Mouse (Mus musculus) midbrain, embryonic 15.5 days (tissue): ENCODE data around the gene Ccl17. TPM values are rescaled to one million over a fixed set of nuclear protein-coding genes. Genes with fewer than 3 reads are reported as not detected.

Experiments
- ATAC-seq: fragments of 200-750 bp; cut with Nextera tagmentation; replicated peaks from 2 replicates; pipeline ENCODE4 v1.8.0; 2017; ENCODE audit warnings: moderate TSS enrichment
- H3K27ac ChIP-seq: fragments of 300-500 bp; sonication (generic); 2 replicates; pipeline ENCODE4 v1.5.1; 2015; ENCODE audit warnings: mild to moderate bottlenecking, inconsistent platforms
- H3K27me3 ChIP-seq: fragments of 300-500 bp; sonication (generic); replicated peaks from 2 replicates; pipeline ENCODE4 v1.6.1; 2015; ENCODE audit warnings: inconsistent platforms
- H3K36me3 ChIP-seq: fragments of 300-500 bp; sonication (generic); replicated peaks from 2 replicates; pipeline ENCODE4 v1.6.1; 2015; ENCODE audit warnings: inconsistent platforms
- H3K4me1 ChIP-seq: fragments of 300-500 bp; sonication (generic); 2 replicates; pipeline ENCODE4 v1.6.1; 2015; ENCODE audit warnings: inconsistent platforms
- H3K4me2 ChIP-seq: fragments of 300-500 bp; sonication (generic); 2 replicates; pipeline ENCODE4 v1.6.1; 2015; ENCODE audit warnings: inconsistent platforms, mild to moderate bottlenecking, moderate library complexity
- H3K4me3 ChIP-seq: fragments of 300-500 bp; sonication (generic); 2 replicates; pipeline ENCODE4 v1.5.1; 2015; ENCODE audit warnings: mild to moderate bottlenecking, inconsistent platforms
- H3K9ac ChIP-seq: fragments of 300-500 bp; sonication (generic); 2 replicates; pipeline ENCODE4 v1.6.1; 2015; ENCODE audit warnings: mild to moderate bottlenecking, inconsistent platforms
- H3K9me3 ChIP-seq: fragments of 300-500 bp; sonication (generic); 2 replicates; pipeline ENCODE4 v1.6.1; 2016; ENCODE audit warnings: inconsistent platforms
- WGBS: fragments of 180-500 bp; shearing (Covaris S2); methylation state at CpG from one replicate; pipeline ENCODE4 v1.1.7; 2015; ENCODE audit warnings: mixed read lengths; 5-methylcytosine and 5-hydroxymethylcytosine counted together
- polyA plus RNA-seq: library from polyadenylated mRNA; unstranded; fragments of >200 nt; fragmentation: Nextera tagmentation; extraction: Ambion mirVana; gene quantifications from 2 replicates; pipeline ENCODE4 v1.2.1, GENCODE M21; 2015

Gene Ccl17
- 0.50 and 0.74 TPM in 2 replicates for polyA plus RNA-seq

DNA sequence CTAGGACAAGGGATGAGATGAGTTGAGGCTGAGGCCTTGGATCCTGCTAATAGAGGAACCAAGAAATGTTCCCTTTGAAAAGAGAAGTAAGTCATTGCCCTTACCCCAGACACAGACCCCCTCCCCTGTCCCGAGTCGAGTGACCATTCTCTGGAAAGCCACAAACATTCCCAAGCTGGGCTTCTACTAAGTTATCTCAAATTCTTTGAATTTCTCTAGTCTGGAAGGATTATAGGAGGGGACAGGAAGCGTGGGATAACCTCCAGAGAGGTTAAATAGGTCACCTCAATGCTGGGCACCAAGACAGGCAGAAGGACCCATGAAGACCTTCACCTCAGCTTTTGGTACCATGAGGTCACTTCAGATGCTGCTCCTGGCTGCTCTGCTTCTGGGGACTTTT is at the start of gene Ccl17:
Ccl17 (plus strand) TSS at position 301 of the 400 bp plus-strand sequence.
- no peaks in the 10 kb centered on the region for H3K36me3 ChIP-seq
- H3K9ac ChIP-seq = no peak within 1 kb of the TSS
- H3K4me2 ChIP-seq = no peak within 1 kb of the TSS
- no peak within 1 kb of the TSS for H3K4me3 ChIP-seq
- ATAC-seq = no peak
- WGBS = 74% methylated on average over 3 of the region's 3 CpGs
- H3K9me3 ChIP-seq = no peaks in the 10 kb centered on the region
- peaks cover 7% of the 10 kb centered on the region for H3K4me1 ChIP-seq
- no peak within 1 kb of the TSS for H3K27ac ChIP-seq
- H3K27me3 ChIP-seq = no peaks in the 10 kb centered on the region

DNA sequence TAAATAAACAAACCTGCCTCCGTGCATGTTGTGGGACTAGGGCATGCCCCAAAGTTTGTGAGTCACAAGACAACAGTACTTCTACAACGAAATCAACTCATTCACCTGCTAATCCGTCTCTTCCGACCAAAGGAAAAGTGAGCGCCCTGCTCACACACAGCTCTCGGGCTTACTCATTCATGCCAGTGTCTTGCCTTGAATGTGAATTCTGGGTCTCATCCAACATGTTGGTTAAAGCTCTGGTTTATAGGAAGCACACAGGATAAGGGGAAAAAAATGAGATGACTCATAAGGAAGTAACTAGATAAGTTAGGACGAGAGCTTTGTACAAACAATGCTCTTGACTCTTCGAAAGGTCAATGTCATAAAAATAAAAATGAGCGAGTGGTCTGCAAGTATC is 43.2 kb upstream of the Ccl17 start:
- Histone ChIP-seq H3K4me1 (peaks cover 12% of the 10 kb centered on the region), H3K36me3 (no peaks in the 10 kb centered on the region), H3K9ac (no peak overlapping the region), H3K27ac (no peak overlapping the region), H3K4me3 (no peak overlapping the region), H3K4me2 (no peak overlapping the region), H3K27me3 (peaks cover 5% of the 10 kb centered on the region; the same call in 1 of the 2 replicates), H3K9me3 (no peaks in the 10 kb centered on the region)
- 79% methylated on average over 9 of the region's 9 CpGs for WGBS
- no peak for ATAC-seq

DNA sequence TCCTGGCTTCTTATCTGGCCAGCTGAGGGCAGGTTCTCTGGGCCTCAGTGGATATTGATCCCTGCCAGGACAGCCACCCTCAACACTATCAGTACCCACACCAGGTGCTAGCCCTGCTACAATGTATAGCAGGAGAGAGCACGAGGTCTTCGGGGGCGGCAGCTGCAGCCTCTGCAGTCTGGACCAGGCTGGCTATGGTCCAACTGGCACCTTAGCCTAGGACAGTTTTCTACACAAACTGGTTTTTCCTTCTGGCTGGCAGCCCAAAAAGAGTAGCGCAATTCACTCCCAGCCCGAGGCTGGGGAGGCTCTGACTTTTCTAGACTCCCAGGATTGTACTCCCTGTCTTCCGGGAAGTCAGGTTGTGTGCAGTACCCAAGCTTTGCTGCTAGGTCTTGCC is 39.3 kb upstream of the Ccl17 start:
- Histone ChIP-seq H3K27ac (no peak overlapping the region), H3K4me2 (peak overlapping the region; percentile 82; the same call in 1 of the 2 replicates), H3K4me1 (peaks cover 33% of the 10 kb centered on the region), H3K9ac (no peak overlapping the region), H3K4me3 (no peak overlapping the region), H3K27me3 (peaks cover 5% of the 10 kb centered on the region; the same call in 1 of the 2 replicates), H3K9me3 (no peaks in the 10 kb centered on the region), H3K36me3 (no peaks in the 10 kb centered on the region)
- 0 out of 2 replicates have a peak, but pooled peaks have one; percentile 11 for ATAC-seq
- 47% methylated on average over 6 of the region's 6 CpGs for WGBS

DNA sequence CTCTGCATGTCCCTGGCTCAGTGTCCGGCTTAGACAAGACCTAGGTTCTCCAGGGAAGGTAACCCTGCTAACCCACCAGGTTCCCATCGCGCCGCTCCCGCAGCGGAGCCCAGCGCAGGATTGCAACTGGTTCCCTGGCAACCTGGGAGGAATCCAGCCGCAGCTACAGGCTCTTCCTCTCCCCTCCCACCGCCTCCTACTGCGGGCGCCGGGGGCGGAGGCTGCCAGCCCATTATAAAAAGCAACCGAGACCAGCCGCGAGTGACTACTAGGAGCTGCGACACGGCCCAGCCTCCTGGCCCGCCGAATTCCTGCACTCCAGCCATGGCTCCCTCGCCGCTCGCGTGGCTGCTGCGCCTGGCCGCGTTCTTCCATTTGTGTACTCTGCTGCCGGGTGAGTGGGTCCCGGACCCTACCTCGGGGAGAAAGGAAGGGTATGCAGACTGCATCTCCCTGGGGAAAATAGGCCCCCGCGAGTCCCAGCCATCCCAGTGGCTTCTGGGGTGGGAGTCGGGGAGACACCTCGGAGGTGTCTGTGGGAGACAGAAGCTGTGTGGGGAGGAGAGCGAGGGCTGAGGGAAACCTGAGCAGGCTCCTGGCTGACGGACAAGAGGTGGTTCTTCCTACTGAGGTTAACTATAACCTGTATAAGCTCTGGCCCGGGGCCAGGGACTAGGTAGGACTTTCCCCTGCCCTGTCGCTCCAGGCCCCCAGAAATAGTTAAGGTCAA is 38.1 kb upstream of the Ccl17 start, which contains the start of gene Cx3cl1:
Cx3cl1 (plus strand) TSS at position 69 of the 730 bp plus-strand sequence.
- Histone ChIP-seq H3K4me3 (peak within 1 kb of the TSS; percentile 64), H3K27me3 (peaks cover 5% of the 10 kb centered on the region; the same call in 1 of the 2 replicates), H3K9me3 (no peaks in the 10 kb centered on the region), H3K4me1 (peaks cover 33% of the 10 kb centered on the region), H3K36me3 (no peaks in the 10 kb centered on the region), H3K4me2 (peak within 1 kb of the TSS; percentile 82), H3K9ac (peak within 1 kb of the TSS; percentile 52), H3K27ac (peak within 1 kb of the TSS; percentile 75)
- WGBS = under 1% methylated on average over 38 of the region's 38 CpGs
- ATAC-seq = peak; percentile 88

DNA sequence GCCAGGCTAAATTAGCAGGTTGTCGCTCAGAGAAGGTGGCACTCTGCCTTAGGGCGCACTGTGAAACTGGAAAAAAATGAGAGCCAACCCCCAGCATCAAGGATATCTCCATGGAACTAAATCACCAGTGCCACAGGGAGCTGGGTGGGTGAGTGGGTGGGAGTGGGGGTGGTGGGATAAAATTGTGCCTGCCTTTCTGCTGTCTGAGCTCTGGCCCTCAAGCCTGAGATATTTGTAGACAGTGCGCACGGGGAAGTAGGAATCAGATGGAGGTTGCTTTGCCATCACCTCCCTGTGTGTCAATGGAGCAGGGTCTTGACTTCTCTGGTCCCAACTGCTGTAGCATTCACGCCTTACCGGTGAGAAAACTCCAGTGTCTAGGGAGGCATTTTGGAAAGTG is 37.2 kb upstream of the Ccl17 start:
- Histone ChIP-seq H3K4me1 (peaks cover 37% of the 10 kb centered on the region), H3K27ac (0 out of 2 replicates have a peak overlapping the region, but pooled peaks have one; percentile 75), H3K4me3 (peak overlapping the region; percentile 64), H3K4me2 (peak overlapping the region; percentile 82), H3K9me3 (no peaks in the 10 kb centered on the region), H3K9ac (peak overlapping the region; percentile 52), H3K27me3 (peaks cover 5% of the 10 kb centered on the region; the same call in 1 of the 2 replicates), H3K36me3 (no peaks in the 10 kb centered on the region)
- ATAC-seq = no peak
- WGBS = 50% methylated on average over 6 of the region's 6 CpGs

DNA sequence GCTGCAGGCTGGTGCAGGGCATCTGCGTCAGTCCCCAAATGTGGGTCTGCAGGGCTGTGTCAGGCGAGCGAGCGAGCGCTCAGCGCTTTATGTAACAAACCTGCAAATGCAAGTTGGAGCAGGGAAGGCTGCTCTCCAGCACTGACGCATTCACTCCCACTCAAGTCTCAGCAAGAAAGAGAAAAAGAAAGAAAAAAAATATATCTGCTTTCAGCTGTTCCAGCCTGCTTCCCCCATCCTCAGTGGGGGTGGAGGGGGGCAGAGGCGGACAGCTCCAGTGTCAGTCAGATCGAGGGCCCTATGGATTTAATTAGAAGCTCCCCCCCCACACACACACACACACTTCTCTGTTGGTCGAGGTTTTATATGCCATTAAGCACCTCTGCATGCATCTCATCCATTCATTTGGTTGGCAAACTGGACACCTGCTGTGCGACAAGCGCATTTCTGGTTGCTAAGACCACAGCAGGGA is 36.5 kb upstream of the Ccl17 start:
- H3K9me3 ChIP-seq = no peaks in the 10 kb centered on the region
- peaks cover 5% of the 10 kb centered on the region; the same call in 1 of the 2 replicates for H3K27me3 ChIP-seq
- H3K9ac ChIP-seq = peak overlapping the region; percentile 4; the same call in 1 of the 2 replicates
- no peaks in the 10 kb centered on the region for H3K36me3 ChIP-seq
- WGBS = 7% methylated on average over 12 of the region's 12 CpGs
- peaks cover 43% of the 10 kb centered on the region for H3K4me1 ChIP-seq
- peak overlapping the region; percentile 82 for H3K4me2 ChIP-seq
- peak overlapping the region; percentile 64 for H3K4me3 ChIP-seq
- ATAC-seq = 0 out of 2 replicates have a peak, but pooled peaks have one; percentile 22
- H3K27ac ChIP-seq = peak overlapping the region; percentile 16

DNA sequence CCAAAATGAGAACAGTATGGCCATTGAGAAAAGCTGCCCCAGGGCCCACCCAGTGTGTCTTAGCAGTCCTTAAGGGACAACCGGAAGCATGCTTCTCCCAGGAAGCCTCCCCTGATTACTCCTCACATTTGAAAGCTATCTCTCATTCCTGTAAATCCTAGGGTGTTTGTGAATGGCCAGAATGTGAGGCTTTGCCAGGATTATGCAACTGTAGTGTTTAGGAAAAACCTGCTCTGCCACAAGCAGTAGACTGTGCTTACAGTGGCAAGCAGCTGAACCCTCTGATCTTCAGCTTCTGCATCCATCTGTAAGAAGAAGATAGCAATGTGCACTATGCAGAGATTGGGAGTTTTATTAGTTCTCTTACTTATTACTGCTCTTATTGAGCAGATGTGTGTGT is 35.7 kb upstream of the Ccl17 start:
- Histone ChIP-seq H3K9ac (no peak overlapping the region), H3K27ac (no peak overlapping the region), H3K4me2 (no peak overlapping the region), H3K27me3 (peaks cover 5% of the 10 kb centered on the region; the same call in 1 of the 2 replicates), H3K9me3 (no peaks in the 10 kb centered on the region), H3K4me1 (peaks cover 46% of the 10 kb centered on the region), H3K36me3 (no peaks in the 10 kb centered on the region), H3K4me3 (no peak overlapping the region)
- ATAC-seq = no peak
- 74% methylated on average over 1 of the region's 1 CpGs for WGBS

DNA sequence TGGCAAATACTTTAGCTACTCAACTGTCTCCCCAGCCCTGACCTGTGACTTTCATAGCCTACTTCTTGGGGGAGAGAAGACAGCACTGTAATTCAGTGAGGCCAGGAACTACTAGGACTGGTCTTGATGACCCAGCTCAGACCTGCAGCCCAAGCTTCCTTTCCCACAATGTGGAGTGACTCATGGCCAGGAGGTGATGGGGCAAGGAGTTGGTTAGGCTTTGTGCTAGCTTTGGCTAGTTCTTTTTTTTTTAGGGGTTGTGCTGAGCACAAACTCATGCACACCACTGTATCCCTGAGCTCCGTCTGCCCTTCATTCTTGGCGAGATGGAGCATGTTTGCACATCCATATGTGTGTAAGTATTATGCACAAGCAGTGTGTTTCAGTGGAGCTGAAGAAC is 33.9 kb upstream of the Ccl17 start:
- no peak overlapping the region for H3K4me3 ChIP-seq
- no peaks in the 10 kb centered on the region for H3K9me3 ChIP-seq
- no peak overlapping the region for H3K9ac ChIP-seq
- no peak for ATAC-seq
- H3K36me3 ChIP-seq = no peaks in the 10 kb centered on the region
- no peak overlapping the region for H3K27ac ChIP-seq
- WGBS = 91% methylated on average over 2 of the region's 2 CpGs
- peaks cover 39% of the 10 kb centered on the region for H3K4me1 ChIP-seq
- H3K27me3 ChIP-seq = no peaks in the 10 kb centered on the region
- H3K4me2 ChIP-seq = no peak overlapping the region

DNA sequence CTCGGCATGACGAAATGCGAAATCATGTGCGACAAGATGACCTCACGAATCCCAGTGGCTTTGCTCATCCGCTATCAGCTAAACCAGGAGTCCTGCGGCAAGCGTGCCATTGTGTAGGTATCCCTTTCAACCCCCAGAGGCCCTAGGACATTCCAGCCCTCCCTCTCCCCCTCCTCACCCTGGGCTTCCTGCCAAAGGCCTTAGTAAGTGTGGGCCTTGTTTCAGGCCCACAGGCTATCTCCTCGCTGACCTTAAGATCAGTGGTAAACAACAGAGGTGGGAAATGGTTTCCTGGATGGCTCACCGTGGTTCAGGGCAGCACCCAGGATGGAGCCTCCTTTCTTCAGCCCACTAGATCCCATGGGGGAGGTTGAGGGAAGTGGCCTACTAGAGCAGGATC is 32.2 kb upstream of the Ccl17 start:
- H3K4me3 ChIP-seq = no peak overlapping the region
- no peak overlapping the region for H3K27ac ChIP-seq
- WGBS = 65% methylated on average over 10 of the region's 10 CpGs
- H3K9ac ChIP-seq = no peak overlapping the region
- no peak for ATAC-seq
- H3K36me3 ChIP-seq = no peaks in the 10 kb centered on the region
- H3K4me1 ChIP-seq = peaks cover 31% of the 10 kb centered on the region
- H3K27me3 ChIP-seq = no peaks in the 10 kb centered on the region
- H3K4me2 ChIP-seq = no peak overlapping the region
- no peaks in the 10 kb centered on the region for H3K9me3 ChIP-seq

DNA sequence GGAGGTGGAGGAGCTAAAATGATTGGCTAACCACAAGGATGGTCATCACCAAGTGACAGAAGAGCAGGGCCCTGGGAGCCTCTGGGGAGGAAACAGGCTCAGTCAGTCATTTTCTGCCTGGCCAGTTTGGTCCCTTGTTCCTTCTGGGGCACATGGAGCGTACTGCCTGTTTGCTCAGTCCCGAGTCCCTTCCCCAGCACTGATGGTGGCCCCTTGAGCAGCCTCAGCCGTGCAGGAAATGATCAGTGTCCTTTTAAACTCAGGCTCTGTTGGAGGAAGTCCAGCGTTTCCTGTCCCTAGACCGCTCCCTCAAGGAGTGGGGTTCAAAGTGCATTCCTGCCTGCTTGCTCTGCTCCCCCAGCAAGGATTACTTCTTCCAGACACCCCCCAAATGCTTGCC is 31.8 kb upstream of the Ccl17 start:
- ATAC-seq = no peak
- Histone ChIP-seq H3K4me3 (no peak overlapping the region), H3K27ac (no peak overlapping the region), H3K36me3 (no peaks in the 10 kb centered on the region), H3K9ac (no peak overlapping the region), H3K4me1 (peaks cover 27% of the 10 kb centered on the region), H3K9me3 (no peaks in the 10 kb centered on the region), H3K27me3 (no peaks in the 10 kb centered on the region), H3K4me2 (no peak overlapping the region)
- 69% methylated on average over 5 of the region's 5 CpGs for WGBS

DNA sequence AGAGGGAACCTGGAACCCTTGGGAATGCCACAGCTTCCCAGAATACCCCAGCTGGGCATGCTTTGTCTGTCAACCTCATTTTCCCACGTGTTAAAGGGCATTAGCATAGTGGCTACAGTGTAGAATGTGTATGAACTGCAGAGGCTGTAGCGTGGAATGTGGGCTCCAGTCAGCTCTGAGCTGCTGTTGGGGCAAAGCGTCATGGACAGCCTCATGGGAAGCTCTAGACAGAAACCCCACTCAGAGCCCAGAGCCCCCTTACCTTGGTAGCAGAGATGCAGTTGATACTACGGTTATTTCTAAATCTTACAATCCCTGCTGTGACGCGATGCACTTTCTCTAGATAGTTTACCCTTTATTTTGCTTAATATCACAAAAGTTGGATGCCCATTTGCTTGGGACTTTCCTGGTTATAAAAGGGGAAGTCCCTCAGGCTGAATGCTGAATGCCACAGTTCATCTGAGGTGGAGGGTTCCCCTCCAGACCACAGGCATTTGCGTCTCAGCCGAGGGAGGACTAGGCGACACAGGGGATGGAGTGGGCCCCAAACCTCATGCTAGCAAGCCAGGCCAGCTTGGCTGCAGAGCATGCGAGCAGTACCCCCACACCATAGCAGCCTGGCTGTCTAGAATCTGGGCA is 31.2 kb upstream of the Ccl17 start:
- Histone ChIP-seq H3K4me2 (no peak overlapping the region), H3K4me3 (no peak overlapping the region), H3K36me3 (no peaks in the 10 kb centered on the region), H3K27ac (no peak overlapping the region), H3K9ac (no peak overlapping the region), H3K4me1 (peaks cover 21% of the 10 kb centered on the region), H3K27me3 (no peaks in the 10 kb centered on the region), H3K9me3 (no peaks in the 10 kb centered on the region)
- no peak for ATAC-seq
- 76% methylated on average over 10 of the region's 10 CpGs for WGBS

DNA sequence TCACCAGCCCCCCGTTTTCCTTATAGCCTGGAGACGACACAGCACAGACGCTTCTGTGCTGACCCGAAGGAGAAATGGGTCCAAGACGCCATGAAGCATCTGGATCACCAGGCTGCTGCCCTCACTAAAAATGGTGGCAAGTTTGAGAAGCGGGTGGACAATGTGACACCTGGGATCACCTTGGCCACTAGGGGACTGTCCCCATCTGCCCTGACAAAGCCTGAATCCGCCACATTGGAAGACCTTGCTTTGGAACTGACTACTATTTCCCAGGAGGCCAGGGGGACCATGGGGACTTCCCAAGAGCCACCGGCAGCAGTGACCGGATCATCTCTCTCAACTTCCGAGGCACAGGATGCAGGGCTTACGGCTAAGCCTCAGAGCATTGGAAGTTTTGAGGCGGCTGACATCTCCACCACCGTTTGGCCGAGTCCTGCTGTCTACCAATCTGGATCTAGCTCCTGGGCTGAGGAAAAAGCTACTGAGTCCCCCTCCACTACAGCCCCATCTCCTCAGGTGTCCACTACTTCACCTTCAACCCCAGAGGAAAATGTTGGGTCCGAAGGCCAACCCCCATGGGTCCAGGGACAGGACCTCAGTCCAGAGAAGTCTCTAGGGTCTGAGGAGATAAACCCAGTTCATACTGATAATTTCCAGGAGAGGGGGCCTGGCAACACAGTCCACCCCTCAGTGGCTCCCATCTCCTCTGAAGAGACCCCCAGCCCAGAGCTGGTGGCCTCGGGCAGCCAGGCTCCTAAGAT is 30.5 kb upstream of the Ccl17 start:
- Histone ChIP-seq H3K36me3 (no peaks in the 10 kb centered on the region), H3K4me2 (no peak overlapping the region), H3K9ac (no peak overlapping the region), H3K9me3 (no peaks in the 10 kb centered on the region), H3K27me3 (no peaks in the 10 kb centered on the region), H3K27ac (no peak overlapping the region), H3K4me3 (no peak overlapping the region), H3K4me1 (peaks cover 18% of the 10 kb centered on the region)
- ATAC-seq = no peak
- 95% methylated on average over 16 of the region's 16 CpGs for WGBS
